Mouse (Mus musculus): ENCODE measurements at regions not wholly inside any gene's neighbourhood (a gene's known extent, or its start where the extent isn't known, plus 50 kb on each side); places are given as distances from the start of the nearest gene placed in this dataset.

GRCm38 (mm10) chr12:39888493-39888892 lies 149.3 kb downstream of the Arl4a start:
- TF ChIP-seq CTCF (IDR thresholded peaks at IDR 0.05; ENCODE audit: control insufficient read depth, insufficient read depth, insufficient replicate concordance, low read depth, low read length) (no peak), POLR2A (IDR thresholded peaks at IDR 0.05; ENCODE audit: control insufficient read depth, low read depth, low read length) (no peak)
